Mouse (Mus musculus): Measurements from ENCODE around the gene Shcbp1l.
A peak's percentile ranks its signal among the peaks of the same experiment; 100 is the strongest.
"Not testable (repeated sequence)": the region's sequence is repeated elsewhere in the genome, so short reads cannot be mapped to it uniquely, and the experiment has no call there.

The Shcbp1l gene

DNA sequence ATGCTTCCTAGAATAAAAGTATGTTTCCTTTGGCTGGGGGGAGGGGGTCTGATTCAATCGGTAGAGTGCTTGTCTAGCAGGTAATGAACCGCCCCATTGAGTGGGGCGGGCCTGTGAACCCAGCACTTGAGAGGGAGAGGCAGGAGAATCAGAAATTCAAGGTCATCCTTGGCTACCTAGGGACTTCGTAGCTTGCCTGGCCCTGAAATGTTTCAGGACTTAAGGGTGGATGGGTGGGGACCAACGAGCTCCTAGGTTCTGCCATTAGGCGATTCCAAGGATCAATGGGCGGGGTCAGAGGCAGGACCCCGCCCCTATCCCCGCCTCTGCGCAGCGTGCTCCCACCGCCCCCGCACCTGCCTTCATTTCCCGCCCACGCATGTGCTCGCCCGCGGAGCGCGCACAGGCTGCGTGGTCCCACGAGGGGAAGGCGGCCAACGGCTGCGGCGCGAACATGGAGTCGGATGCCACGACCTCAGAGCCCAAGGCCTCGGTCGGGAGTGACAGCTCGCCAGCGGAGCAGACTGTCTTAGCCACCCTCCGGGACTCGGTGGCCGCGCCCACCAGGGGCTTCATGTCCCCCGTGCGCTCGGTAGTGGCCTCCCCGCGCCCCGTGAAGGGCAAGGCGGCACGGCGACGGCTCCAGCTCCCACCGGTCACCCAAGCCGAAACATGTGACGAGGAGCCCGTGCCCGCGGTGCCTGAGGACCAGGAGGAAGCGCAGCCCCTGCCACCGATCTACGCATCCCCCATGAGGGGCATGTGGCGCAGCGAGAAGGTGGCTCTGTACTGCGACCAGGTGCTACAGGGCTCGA, at the start of gene Shcbp1l:
Shcbp1l (plus strand) TSS at position 393 of the 815 bp plus-strand sequence.
- peak; percentile 78 for DNase-seq (ENCODE audit: extremely low spot score)

DNA sequence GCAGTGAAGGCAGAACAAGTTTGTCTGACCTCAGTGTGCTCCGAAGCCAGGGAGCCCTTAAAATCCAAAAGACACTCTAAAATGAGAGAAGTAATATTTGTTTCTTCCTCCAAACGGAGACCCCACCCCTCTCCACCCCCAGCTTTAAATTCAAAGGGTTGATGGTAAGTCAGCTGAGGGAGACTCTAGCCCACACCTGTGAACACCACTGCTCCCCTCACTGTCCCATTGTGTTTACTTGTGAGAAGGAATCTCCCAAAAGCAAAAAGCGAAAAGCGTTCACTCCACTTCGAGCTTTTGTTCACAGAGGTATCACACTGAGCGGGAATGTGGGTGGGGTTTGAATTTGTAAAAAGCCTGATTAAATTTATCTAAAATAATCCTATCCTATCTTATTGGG, 48.5 kb upstream of the Shcbp1l start:
- no peak for DNase-seq (ENCODE audit: extremely low spot score)

DNA sequence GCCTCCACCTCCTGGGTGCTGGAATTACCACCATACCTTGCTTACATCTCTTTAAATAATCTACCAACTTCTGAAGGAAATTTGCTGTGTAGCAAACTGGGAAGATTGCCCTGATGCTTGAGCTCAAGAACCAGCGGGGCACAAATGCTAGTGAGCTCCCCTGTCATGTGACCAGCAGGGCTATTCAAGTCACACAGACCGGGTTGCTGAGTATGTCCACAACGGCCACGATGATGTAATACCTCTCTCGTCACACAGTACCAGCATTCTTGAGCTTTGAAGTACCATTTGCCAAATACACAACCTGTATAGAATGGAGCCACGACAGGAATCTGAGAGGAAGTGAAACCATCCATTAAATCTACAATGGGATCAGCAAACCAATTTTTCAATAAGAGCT, 46.4 kb upstream of the Shcbp1l start:
- no peak for DNase-seq (ENCODE audit: extremely low spot score)

DNA sequence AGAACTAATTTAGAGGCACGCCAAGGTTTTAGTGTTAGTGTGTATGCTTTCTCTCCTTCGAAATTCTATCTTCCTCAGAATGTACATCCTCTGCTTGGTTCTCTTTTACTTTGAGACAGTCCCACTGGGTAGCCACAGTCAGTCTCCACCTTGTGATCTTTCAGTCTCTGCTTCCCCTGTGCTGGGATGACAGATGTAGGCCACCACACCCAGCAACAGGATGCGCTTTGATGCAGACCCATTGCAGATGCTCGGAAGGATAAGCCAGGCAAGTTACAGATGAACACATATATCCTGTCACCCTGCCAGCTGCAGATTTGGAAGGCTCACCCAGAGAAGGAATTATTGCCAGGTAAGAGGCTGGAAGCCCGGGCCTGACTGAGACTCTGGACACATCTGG, 45.1 kb upstream of the Shcbp1l start:
- no peak for DNase-seq (ENCODE audit: extremely low spot score)

DNA sequence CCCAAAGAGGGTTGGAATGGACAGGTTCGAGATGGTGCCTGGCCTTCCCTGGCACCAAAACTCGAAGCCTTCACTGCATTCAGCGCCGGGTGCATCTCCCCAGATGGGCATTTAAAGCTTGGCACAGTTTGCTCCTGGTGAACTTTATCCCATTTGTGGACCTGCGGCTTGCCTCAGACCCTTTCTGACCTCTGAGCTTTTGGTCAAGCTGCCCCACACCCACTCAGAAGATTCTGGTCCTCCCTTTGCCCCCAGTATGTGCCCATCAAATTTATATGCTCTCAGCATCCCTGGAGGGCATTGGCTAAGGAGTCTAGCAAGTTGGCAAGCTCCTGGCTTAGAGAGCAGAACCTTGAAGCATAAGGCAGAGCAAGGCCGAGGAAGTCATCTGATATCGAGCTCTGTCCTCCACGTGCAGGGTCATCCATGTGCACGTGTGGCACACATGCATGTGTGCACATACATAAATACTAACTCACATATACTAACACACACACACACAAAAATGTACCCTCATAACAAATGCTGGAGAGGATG, 44.1 kb upstream of the Shcbp1l start:
- no peak for DNase-seq (ENCODE audit: extremely low spot score)

DNA sequence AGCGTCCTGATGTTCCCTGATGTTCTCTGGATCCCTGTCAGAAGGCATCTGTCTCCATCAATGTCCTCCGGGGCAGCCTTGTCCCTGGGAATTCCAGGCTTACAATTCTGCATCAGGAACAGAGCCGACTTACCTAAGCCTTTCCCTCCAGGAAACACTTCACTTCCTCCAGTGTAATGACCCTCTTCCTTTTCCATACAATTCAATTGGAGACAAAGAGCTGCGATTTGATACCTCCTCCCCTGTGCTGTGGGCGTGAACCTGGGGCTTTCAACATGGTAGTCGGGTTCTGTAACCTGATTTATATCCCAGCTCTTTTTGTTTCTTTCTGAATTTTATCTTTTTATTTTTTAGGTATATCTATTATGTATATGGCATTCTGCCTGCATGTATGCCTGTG, 39.9 kb upstream of the Shcbp1l start:
- DNase-seq (ENCODE audit: extremely low spot score), result no peak

DNA sequence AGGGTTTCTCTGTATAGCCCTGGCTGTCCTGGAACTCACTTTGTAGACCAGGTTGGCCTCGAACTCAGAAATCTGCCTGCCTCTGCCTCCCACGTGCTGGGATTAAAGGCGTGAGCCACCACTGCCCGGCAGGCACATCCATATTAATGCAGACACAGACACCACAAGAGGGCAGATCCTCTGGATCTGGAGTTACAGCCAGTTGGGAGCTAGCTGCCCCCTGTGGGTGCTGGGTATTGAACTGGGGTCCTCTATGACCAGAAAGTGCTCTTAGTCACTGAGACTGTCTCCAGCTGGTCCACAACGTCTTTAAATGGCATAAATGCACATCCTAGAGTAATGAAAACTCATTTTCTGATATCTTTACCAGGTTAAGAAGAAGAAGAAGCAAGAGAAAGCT, 39.3 kb upstream of the Shcbp1l start:
- not testable (repeated sequence) for DNase-seq (ENCODE audit: extremely low spot score)

DNA sequence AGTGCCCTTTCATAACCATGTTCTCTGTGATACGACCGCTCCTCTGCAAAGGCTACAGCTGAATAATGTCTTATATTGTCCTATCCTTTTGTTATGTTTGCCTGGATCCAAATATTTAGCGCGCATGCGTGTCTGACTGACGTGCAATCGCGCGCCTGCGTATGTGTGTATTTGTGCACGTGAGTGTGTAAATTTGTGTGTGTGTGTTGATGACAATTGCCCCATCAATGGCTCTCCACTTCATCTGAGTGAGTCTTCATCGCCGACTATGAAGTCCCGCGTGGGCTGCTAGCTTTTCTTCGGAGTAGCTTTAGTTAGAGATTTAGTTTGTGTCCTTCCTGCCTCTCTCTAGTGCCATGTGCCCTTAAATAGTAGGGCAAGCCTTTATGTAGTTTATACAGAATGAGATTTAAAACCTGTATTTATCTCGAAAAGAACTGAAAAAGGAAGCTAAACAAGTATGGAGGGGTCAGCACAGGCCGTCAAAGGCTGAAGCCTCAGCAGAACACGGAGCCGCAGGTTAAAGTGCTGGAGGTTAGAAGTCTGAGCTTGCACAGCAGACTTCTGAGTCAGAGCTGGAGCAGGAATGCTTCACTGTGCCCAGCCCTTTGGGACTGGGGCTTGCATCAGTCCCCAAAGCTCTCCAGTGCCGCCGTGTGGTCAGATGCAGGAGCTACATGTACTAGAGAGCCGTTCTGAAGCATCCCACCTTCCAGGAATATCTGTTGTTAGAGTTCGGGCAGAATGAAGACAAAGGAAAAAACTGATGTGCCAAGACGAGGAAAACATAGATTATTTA, 38.5 kb upstream of the Shcbp1l start:
- DNase-seq (ENCODE audit: extremely low spot score), result peak; percentile 78

DNA sequence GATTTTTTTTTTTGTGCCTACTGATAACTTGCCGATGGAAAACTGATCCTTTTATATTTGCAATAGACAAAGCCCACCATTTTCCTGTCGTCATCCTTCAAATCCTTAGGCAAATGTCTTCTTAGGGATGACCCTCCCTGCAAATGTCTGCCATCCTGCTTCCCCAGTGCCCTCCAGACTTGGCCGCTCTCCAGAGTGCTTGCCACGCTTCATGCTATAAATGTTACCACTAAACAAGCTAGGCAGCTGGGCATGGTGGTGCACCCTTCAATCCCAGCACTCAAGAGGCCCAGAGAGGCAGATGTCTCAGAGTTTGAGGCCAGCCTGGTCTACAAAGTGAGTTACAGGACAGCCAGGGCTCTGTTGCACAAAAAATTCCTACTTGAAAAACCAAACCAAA, 29.3 kb upstream of the Shcbp1l start:
- not testable (repeated sequence) for DNase-seq (ENCODE audit: extremely low spot score)

DNA sequence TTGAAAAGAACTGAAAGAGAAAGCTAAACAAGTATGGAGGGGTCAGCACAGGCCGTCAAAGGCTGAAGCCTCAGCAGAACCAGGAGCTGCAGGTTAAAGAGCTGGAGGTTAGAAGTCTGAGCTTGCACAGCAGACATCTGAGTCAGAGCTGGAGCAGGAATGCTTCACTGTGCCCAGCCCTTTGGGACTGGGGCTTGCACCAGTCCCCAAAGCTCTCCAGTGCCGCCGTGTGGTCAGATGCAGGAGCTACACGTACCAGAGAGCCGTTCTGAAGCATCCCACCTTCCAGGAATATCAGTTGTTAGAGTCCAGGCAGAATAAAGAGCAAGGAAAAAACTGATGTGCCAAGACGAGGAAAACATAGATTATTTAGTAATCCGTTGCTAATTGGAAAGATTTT, 23.2 kb upstream of the Shcbp1l start:
- DNase-seq (ENCODE audit: extremely low spot score), result peak; percentile 75

DNA sequence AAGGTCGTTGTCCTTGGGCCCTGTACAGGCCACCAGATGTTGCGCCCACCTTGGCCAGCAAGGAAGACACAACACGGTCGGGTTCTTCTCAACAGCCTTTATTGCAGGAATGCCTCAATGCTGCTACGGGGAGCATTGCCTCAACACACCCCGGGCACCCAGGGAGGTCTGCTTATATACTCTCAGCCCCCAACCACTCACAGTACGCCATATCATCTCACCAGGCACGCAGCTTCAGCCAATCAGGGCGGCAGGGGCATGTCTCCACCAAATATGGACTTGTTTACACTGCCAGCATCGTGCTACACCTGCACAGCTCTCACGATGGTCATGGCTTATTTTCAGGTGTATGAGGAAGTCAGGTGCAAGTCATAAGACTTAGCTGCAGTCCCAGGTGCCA, 17.3 kb upstream of the Shcbp1l start:
- not testable (repeated sequence) for DNase-seq (ENCODE audit: extremely low spot score)

DNA sequence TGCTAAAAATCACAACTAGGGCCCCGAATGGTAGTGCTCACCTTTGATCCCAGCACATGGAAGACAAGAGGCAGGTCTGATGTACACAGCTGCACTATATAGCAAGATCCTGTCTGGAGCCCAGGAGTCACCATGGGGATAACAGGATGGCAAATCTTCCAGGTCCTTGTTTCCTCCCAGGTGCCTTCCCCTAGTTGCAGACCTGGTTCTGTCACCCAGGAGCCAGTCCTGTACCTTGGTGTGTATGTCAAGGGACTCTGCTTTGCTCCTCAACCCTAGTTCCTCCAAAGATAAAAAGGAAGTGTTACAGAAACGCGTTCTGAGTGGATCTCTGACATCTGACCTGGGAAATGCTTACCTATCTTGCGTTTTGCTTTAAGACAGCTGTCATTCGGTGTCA, 16.7 kb upstream of the Shcbp1l start:
- DNase-seq (ENCODE audit: extremely low spot score), result not testable (repeated sequence)

DNA sequence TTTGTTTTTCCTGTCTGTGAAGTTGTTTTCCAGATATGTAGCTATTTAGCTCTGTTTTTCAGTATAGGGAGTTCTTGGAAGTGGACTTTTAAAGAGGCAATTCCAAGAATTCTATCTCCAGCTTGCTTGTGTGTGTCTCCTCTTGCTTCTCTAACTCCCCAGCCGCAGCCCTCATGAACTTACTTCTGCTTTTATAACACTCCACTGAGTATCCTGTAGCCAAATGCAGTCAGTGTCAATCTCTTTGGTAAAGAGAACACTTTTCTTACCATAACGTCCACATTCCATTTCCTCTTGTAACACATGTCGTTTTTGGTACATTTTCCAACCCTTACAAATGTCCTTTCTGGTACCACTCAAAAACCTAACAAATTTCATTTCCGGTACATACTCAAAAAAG, 14.0 kb upstream of the Shcbp1l start:
- not testable (repeated sequence) for DNase-seq (ENCODE audit: extremely low spot score)

DNA sequence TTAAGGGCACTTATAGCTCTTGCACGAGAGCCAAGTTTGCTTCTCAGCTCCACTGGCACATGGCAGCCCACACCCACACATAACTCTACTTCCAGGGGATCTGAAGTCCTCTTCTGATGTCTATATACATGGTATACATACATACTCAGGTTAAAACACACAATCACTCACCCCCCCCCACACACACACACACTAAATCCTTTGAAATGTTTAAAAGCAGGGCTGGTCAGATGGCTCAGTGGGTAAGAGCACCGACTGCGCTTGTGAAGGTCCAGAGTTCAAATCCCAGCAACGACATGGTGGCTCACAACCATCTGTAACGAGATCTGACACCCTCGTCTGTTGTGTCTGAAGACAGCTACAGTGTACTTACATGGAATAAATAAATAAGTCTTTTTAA, 13.2 kb upstream of the Shcbp1l start:
- no peak for DNase-seq (ENCODE audit: extremely low spot score)

DNA sequence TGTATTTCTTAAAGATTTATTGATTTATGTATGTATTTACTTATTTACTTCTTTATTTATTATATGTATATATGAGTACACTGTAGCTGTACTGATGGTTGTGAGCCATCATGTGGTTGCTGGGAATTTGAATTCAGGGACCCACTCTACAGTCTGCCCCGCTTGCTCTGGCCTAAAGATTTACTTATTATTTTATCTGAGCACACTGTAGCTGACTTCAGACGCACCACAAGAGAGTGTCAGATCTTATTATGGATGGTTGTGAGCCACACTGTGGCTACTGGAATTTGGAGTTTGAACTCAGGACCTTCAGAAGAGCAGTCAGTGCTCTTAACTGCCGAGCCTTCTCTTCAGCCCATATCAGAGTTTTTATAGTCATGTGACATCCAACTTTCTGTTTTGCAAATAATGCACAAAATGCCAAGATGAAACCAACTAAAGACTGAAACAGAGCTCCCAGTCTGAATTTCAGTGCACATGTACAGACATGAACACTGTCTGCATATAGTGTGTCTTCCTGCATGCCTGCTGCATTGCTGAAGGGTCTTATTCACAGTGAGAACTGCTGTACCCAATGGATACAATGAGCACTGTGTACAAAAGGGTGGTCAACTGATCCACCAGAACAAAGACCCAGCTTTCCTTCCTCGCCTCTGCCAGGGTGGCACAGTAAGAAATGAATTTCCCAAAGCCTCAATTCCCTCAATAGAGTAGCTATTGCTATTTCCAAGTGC, 12.1 kb upstream of the Shcbp1l start:
- DNase-seq (ENCODE audit: extremely low spot score), result not testable (repeated sequence)

DNA sequence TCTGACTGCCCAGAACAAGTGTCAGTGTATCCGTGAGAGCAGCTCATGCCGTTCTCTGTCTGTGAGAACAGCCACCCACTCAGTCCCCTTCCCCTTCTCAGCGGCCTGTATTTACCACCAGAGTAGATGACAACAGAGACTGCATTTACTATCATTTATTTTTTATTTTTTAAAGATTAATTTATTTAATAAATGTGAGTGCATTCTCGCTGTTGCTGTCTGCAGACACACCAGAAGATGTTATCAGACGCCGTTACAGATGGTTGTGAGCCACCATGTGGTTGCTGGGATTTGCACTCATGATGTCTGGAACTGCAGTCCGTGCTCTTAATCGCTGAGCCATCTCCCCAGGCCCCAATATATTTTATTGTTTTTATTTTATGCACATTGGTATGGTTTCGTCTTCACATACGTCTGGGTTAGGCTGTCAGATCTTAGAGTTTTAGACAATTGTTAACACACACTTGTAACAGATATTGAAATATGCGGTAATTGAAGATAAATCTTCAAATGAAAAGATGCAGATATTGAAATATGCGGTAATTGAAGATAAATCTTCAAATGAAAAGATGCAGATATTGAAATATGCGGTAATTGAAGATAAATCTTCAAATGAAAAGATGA, 11.5 kb upstream of the Shcbp1l start:
- not testable (repeated sequence) for DNase-seq (ENCODE audit: extremely low spot score)

DNA sequence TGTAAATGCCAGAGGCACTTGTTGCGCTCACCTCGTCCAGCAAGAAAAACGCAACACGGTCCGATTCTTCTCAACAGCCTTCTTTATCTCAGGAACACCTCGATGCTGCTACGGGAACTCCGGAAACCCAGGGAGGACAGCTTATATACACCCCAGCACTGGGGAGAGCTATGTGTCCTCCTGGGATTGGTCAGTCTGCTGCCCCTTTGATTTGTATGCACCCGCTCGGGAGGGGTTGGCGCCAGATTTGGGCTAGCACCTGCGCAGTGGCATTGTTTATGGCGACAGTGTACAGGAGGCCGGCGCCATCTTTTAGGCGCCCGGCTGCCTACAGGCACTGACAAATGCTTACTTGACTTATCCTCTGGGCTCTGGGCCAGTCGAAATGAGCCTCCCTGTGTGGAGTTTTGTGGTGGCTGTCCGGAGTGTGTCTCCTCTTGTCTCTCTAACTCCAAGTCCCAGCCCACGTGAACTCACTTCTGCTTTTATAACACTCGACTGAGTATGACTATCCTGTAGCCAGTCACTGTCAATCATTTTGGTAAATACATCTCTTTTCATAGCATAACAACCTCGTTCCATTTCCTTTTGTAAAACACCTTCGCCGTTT, 10.7 kb upstream of the Shcbp1l start:
- DNase-seq (ENCODE audit: extremely low spot score), result not testable (repeated sequence)

DNA sequence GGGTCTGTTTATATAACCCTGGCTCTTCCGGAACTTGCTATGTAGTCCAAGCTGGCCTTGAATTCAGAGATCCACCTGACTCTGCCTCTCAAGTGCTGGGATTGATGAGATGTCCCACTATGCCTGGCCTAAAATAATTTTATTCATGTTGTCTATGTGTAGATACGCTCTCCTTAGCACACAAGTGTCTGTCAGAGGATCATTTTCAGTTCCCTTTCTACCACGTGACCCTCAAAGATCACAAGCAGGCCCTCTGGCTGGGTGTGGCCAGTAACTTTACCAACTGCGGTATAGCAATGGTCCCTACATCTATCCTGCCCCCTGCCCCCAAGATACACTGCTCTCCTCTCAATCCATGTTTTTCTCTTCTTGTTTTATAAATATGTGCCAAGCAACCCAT, 10.0 kb upstream of the Shcbp1l start:
- no peak for DNase-seq (ENCODE audit: extremely low spot score)

DNA sequence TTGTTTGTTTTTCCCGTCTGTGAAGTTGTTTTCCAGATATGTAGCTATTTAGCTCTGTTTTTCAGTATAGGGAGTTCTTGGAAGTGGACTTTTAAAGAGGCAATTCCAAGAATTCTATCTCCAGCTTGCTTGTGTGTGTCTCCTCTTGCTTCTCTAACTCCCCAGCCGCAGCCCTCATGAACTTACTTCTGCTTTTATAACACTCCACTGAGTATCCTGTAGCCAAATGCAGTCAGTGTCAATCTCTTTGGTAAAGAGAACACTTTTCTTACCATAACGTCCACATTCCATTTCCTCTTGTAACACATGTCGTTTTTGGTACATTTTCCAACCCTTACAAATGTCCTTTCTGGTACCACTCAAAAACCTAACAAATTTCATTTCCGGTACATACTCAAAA, 9.2 kb upstream of the Shcbp1l start:
- DNase-seq (ENCODE audit: extremely low spot score), result not testable (repeated sequence)

DNA sequence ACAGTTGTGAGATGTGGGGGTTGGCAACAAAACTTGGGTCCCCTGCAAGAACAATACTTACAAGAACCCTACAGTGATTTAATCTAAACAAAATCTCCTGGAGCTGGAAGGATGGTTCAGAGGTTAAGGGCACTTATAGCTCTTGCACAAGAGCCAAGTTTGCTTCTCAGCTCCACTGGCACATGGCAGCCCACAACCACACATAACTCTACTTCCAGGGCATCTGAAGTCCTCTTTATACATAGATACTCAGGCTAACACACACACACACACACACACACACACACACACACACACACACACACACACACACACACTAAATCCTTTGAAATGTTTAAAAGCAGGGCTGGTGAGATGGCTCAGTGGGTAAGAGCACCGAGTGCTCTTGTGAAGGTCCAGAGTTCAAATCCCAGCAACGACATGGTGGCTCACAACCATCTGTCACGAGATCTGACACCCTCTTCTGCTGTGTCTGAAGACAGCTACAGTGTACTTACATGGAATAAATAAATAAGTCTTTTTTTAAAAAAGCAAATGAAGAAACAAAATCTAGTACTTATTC, 8.6 kb upstream of the Shcbp1l start:
- not testable (repeated sequence) for DNase-seq (ENCODE audit: extremely low spot score)

DNA sequence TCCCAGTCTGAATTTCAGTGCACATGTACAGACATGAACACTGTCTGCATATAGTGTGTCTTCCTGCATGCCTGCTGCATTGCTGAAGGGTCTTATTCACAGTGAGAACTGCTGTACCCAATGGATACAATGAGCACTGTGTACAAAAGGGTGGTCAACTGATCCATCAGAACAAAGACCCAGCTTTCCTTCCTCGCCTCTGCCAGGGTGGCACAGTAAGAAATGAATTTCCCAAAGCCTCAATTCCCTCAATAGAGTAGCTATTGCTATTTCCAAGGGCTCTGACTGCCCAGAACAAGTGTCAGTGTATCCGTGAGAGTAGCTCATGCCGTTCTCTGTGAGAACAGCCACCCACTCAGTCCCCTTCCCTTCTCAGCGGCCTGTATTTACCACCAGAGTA, 7.2 kb upstream of the Shcbp1l start:
- not testable (repeated sequence) for DNase-seq (ENCODE audit: extremely low spot score)
